Mouse (Mus musculus): ENCODE results near the gene Tbata. TPM values are rescaled to one million over a fixed set of nuclear protein-coding genes. Genes with fewer than 3 reads are reported as not detected.

The Tbata gene
- polyA plus RNA-seq, 1 experiment: not detected

DNA sequence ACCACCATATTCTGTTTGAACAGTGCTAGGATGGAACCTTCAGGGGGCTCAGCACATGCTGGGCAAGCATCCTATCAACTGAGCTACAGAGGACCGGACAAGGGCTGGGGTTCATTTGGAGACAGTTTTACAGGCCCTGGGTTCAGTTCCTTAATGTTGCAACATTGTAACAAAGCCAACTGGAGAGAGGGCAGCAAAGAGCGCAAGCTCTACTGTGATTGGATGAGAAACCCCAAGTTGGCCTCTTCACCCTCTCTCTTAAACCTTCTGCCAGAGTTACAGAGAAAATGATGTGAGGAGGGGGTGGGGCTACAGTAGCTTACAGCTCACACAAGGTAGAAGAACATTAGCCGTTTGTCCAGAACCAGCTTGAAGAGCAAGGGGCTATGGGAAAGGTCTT lies 15.2 kb downstream of the Tbata start:
- no peak for TF ChIP-seq GATA1 (IDR thresholded peaks at IDR 0.05; ENCODE audit: low read length)

GRCm38 (mm10) chr10:61188010-61188409 lies 16.3 kb downstream of the Tbata start:
- no peak for TF ChIP-seq GATA1 (IDR thresholded peaks at IDR 0.05; ENCODE audit: low read length)

- TF ChIP-seq GATA1 (IDR thresholded peaks at IDR 0.05; ENCODE audit: low read length): no peak
Measured at GRCm38 (mm10) chr10:61194611-61195010, 22.9 kb downstream of the Tbata start.

DNA sequence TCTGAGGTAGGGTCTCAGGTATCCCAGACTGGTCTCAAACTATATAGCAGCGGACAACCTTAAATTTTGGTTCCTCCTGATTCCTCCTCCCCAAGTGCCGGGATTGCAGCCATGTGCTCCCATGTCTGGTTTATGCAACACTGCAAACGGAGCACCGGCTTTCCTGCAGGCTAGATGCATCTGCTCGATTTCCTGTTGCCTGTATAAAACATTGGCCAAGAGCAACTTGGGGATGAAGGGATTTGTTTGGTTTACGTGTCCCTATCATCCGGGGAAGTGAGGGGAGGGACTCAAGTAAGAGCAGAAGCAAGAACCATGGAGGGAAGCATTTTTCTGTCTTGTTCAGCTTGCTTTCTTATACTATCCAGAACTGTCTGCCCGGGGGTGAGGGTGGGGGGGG lies 23.5 kb downstream of the Tbata start:
- no peak for TF ChIP-seq GATA1 (IDR thresholded peaks at IDR 0.05; ENCODE audit: low read length)

DNA sequence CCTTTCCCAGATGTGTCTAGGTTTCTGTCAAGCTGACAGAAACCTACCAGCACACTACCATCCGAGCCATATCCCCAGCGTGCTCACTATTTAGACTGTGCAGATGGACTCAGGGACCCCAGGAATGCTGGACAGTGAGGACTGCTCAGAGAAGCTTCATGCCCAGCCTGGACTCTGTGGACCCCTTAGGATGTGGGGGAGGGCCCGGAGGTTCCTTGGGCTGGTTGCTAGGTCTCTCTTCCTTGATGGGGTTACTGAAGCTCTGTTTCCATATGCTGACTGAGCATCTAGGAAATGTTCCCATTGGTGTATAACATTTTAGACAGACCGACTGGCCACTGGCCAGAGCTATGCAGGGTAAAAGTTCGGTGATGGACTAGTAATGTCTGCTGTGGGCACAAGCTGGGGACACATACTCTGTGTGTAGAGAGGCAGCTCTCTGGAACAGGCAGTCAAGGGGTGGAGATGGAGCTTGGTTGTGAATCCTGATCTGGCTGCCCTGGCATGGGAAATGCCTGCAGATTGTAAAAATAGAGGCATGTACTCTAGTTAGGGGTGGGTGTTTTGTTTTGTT lies 24.1 kb downstream of the Tbata start:
- no peak for TF ChIP-seq GATA1 (IDR thresholded peaks at IDR 0.05; ENCODE audit: low read length)

DNA sequence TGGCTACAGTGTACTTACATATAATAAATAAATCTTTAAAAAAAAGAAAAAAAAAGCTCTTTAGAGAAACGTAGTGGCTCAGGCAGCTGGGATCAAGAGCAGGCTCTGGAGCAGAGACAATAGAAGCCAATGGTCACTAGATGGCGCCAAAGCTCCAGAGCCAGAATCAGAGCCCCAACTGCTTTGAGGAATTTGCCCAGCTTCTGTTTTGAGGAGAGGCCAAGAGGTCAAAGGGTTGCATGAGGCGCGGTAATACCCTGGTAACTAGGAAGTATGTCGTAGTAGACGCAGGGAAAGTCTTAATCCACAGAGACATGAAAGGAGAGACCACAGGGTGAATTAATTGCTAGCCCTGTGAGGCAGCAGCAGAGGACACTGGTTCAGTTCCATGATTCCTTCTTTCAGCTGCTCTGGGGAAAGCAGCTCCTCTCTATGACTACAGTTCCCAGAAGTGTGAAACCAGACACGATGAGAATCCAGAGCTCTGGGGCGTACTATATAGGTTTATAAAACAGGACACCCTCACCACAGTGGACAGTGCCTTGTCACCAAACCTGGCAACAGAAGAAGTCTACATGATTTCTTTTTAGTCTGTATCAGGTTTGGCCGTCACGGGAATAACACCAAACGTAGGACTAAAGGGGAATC lies 27.9 kb downstream of the Tbata start:
- no peak for TF ChIP-seq GATA1 (IDR thresholded peaks at IDR 0.05; ENCODE audit: low read length)

DNA sequence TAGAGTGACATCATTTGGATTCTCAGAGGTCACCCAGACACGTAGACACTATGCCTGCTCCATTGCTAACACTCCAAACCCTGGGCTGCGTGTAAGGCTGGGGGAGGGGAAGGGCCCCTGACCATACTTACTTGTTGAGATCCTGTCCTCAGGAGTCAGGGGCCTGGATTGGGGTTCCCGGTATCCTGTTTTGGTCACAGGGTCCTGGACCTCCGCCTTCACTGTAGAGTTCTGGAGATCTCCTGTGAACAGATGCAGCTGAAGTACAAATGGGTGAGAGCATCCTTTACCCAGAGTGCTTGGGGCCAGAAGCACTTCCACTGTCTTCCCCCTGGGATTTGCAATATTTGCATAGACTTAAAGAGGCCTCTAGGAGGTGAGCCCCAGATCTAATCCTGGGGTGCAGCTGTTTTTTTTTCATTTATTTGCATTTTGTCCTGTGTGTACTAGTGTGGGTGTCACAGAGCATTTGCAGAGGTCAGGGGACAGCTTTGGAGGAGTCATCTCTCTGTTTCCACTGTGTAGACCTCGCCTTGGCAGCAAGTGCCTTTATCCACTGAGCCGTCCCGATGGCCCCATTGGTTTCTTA lies 28.6 kb downstream of the Tbata start:
- no peak for TF ChIP-seq GATA1 (IDR thresholded peaks at IDR 0.05; ENCODE audit: low read length)

- no peak for TF ChIP-seq GATA1 (IDR thresholded peaks at IDR 0.05; ENCODE audit: low read length)
Measured at GRCm38 (mm10) chr10:61200998-61201397, 29.2 kb downstream of the Tbata start.

DNA sequence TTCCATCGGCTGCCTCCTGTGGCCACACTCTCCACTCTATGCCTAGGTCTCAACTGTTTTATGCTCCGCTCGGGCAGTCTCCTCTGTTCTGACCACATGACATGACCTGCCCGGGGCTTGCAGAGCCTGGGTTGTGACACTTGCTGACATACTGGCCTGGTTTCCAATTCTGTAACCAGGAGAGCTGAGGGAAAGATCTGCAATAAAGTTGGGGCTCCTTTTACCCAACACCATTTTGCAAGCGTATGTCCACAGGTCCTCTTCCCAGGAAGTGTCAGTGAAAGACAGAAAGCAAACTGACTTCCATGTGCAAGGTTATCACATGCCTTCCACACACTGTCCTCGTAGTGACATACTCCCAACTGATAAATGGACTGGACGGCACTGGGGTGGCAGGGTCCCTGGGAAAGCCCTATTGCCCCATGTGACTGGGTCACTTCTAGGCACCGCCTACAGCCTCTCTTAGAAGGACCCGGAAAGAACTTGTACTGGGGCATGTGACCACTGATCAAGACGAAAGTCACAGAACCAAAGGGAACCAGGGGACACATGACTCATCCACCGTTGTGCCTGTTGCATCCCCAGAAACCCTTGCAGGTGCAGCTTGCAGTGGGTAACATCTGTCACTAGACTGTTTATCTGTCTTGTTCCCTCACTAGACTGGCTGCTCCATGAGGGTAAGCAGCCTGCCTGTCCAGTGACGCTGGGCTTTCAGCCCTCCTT lies 30.0 kb downstream of the Tbata start:
- no peak for TF ChIP-seq GATA1 (IDR thresholded peaks at IDR 0.05; ENCODE audit: low read length)

GRCm38 (mm10) chr10:61203930-61204329 lies 32.2 kb downstream of the Tbata start:
- TF ChIP-seq GATA1 (IDR thresholded peaks at IDR 0.05; ENCODE audit: low read length): no peak

GRCm38 (mm10) chr10:61208114-61208684 lies 36.4 kb downstream of the Tbata start:
- TF ChIP-seq GATA1 (IDR thresholded peaks at IDR 0.05; ENCODE audit: low read length): no peak

DNA sequence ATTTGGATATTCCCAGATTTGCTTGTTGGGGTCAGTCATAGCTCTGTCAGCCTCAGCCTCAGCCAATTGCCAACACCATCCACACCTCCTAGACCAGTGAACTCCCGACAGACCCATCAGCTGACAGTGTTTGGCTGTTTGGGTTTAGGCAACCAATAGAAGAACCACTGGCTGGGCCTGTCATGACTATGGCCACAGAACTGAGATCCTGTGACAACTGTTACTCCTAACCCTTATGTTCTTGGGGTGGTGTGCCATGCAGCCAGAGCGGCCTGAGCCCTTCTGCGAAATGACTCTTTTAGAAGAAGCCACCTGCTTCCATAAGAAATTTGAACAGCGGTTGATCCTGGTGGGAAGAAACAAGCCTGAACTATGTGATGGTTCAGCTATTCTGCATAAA lies 39.4 kb downstream of the Tbata start:
- no peak for TF ChIP-seq GATA1 (IDR thresholded peaks at IDR 0.05; ENCODE audit: low read length)

DNA sequence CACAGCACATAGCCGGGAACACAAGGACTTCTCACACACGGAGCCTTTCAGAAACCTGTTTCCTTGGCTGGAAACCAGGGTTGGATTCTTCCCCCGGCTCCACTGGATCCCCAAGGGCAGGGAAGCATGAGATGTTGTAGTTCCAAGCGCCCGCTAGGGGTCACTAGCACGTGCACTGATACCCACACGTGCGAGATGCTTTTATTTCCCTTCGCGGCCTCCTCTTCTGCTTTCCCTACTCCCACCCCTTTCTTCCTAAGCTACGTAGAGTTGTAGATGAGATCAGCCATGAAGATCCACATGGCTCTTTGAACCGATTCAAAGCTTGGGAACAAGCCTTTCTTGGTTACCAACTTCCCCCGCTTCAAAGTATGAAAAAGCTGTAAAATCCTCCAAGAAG lies 40.0 kb downstream of the Tbata start:
- TF ChIP-seq GATA1 (IDR thresholded peaks at IDR 0.05; ENCODE audit: low read length): no peak

DNA sequence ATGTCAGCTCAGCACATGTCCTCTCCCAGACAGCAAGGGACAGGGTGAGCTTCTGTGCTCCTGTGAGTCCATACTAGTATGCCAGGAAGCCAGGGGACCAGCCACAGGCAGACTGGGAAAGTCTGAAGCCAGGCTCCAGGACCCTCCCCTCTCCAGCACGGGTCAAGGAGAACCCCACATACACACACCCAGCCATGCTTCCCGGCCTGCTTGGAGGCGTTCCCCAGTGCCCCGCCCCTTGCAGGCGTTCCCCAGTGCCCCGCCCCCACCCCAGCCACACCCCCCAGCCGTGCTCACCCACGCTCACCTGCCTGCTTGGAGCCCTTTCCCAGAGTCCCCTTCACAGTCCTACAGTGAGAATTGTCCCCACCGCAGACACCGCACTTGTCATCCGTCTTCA lies 41.1 kb downstream of the Tbata start:
- TF ChIP-seq GATA1 (IDR thresholded peaks at IDR 0.05; ENCODE audit: low read length): no peak

- TF ChIP-seq GATA1 (IDR thresholded peaks at IDR 0.05; ENCODE audit: low read length): no peak
Measured at GRCm38 (mm10) chr10:61215658-61216057, 43.9 kb downstream of the Tbata start.

DNA sequence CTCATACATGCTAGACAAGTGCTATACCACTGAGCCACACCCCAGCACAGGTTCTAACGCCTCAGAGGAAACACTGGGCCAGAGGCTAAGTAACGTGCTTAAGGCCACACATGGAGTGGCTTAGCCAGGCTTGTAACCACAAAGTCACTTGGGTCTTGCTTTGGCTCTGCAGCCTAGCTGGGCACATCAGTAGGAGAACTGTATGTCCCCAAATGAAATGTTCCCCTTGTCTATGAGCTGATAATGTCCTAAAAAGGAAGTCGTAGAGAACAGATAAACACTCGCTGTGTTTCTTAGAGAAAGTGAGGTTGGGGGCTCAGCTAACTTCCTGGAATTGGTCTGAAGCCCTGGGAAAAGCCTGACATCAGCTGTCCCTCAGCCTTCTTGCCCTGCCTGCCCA lies 44.4 kb downstream of the Tbata start:
- no peak for TF ChIP-seq GATA1 (IDR thresholded peaks at IDR 0.05; ENCODE audit: low read length)

Measured in G1E-ER4 (cell line).